Mouse (Mus musculus) forebrain, embryonic 14.5 days (tissue): ENCODE measurements at regions not wholly inside any gene's neighbourhood (a gene's known extent, or its start where the extent isn't known, plus 50 kb on each side); places are given as distances from the start of the nearest gene placed in this dataset.

Experiments
- ATAC-seq: fragments of 200-750 bp; cut with Nextera tagmentation; 2 replicates; pipeline ENCODE4 v1.8.0; 2017; ENCODE audit warnings: mild to moderate bottlenecking, moderate library complexity
- DNase-seq: peaks from one replicate; pipeline ENCODE4 v3.0.0-alpha.2; 2015; ENCODE audit warnings: low spot score
- H3K27ac ChIP-seq: fragments of 300-500 bp; sonication (generic); 2 replicates; pipeline ENCODE4 v1.5.1; 2014; ENCODE audit warnings: low read depth, mild to moderate bottlenecking, control low read depth, low read length, moderate library complexity
- H3K27me3 ChIP-seq: fragments of 300-500 bp; sonication (generic); replicated peaks from 2 replicates; pipeline ENCODE4 v1.6.1; 2014; ENCODE audit warnings: low read length, control low read depth, mixed read lengths; ENCODE audit not compliant: control insufficient read depth, insufficient read depth
- H3K36me3 ChIP-seq: fragments of 300-500 bp; sonication (generic); 2 replicates; pipeline ENCODE4 v1.6.1; 2014; ENCODE audit warnings: low read length, control low read depth; ENCODE audit not compliant: control insufficient read depth, insufficient read depth
- H3K4me1 ChIP-seq: fragments of 300-500 bp; sonication (generic); 2 replicates; pipeline ENCODE4 v1.6.1; 2014; ENCODE audit warnings: antibody characterized with exemption, low read length, control low read depth; ENCODE audit not compliant: control insufficient read depth, insufficient read depth
- H3K4me2 ChIP-seq: fragments of 300-500 bp; sonication (generic); 2 replicates; pipeline ENCODE4 v1.6.1; 2014; ENCODE audit warnings: mild to moderate bottlenecking, control low read depth, low read length
- H3K4me3 ChIP-seq: fragments of 300-500 bp; sonication (generic); 2 replicates; pipeline ENCODE4 v1.5.1; 2014; ENCODE audit warnings: low read depth, low read length, control low read depth
- H3K9ac ChIP-seq: fragments of 300-500 bp; sonication (generic); 2 replicates; pipeline ENCODE4 v1.6.1; 2014; ENCODE audit warnings: mild to moderate bottlenecking, low read length, control low read depth, moderate library complexity
- H3K9me3 ChIP-seq: fragments of 300-500 bp; sonication (generic); replicated peaks from 2 replicates; pipeline ENCODE4 v1.6.1; 2016; ENCODE audit warnings: low read length, control low read depth, mixed read lengths; ENCODE audit not compliant: control insufficient read depth
- WGBS: fragments of 180-500 bp; shearing (Covaris S2); extraction: QIAGEN DNeasy Blood & Tissue Kit; methylation state at CpG from one replicate; pipeline ENCODE4 v1.1.7; 2014; 5-methylcytosine and 5-hydroxymethylcytosine counted together

DNA sequence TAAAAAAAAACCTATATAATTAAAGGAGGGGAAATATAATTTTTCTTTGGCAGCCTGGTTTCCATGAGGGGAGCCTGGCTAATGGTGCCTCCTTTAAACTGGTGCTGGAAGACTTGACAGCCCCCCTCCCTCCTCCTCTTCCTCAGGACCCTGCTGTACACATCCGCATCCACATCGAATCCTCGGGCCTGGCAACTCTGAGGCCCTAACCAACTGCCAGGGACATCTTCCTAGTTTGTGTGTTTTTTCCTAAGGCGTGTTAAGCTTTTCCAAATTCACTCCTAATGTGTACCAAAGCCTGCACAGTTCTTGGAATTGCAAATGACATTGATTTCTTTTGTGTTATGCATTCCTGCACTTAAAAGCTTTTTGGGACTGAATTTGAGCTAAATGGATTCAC lies 236.4 kb upstream of the Ccdc122 start:
- H3K4me3 ChIP-seq: no peak overlapping the region
- H3K9ac ChIP-seq: no peak overlapping the region
- no peak for ATAC-seq

DNA sequence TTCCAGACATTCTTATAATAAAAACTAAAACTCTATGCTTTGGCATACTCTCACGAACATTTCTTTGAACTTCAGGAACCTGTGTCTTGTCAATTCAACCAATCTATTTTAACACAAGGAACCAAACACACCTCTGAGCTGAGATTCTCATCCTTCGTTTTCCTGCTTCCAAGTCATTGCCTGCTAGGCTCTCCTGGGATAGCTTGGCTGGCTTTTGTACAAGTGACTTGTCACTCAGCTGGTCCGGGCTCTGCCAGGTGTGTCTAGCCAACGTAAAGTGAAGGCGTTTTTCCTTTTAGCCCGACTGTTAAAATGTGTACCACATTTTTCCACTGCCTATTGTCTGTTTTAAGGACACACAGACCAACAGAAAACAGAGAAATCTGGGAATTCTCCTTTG lies 236.8 kb upstream of the Ccdc122 start:
- Histone ChIP-seq H3K9me3 (no peaks in the 10 kb centered on the region), H3K36me3 (no peaks in the 10 kb centered on the region), H3K4me2 (no peak overlapping the region), H3K4me3 (no peak overlapping the region), H3K4me1 (no peaks in the 10 kb centered on the region), H3K9ac (no peak overlapping the region), H3K27ac (no peak overlapping the region), H3K27me3 (no peaks in the 10 kb centered on the region)
- 65% methylated on average over 6 of the region's 6 CpGs for WGBS
- DNase-seq (no peak), ATAC-seq (no peak)

More for the DNA sequence above, 236.4 kb upstream of the Ccdc122 start:
- Histone ChIP-seq H3K4me2 (no peak overlapping the region), H3K4me1 (no peaks in the 10 kb centered on the region), H3K27ac (no peak overlapping the region), H3K9me3 (no peaks in the 10 kb centered on the region), H3K36me3 (no peaks in the 10 kb centered on the region), H3K27me3 (no peaks in the 10 kb centered on the region)
- DNase-seq: no peak
- 40% methylated on average over 4 of the region's 4 CpGs for WGBS

DNA sequence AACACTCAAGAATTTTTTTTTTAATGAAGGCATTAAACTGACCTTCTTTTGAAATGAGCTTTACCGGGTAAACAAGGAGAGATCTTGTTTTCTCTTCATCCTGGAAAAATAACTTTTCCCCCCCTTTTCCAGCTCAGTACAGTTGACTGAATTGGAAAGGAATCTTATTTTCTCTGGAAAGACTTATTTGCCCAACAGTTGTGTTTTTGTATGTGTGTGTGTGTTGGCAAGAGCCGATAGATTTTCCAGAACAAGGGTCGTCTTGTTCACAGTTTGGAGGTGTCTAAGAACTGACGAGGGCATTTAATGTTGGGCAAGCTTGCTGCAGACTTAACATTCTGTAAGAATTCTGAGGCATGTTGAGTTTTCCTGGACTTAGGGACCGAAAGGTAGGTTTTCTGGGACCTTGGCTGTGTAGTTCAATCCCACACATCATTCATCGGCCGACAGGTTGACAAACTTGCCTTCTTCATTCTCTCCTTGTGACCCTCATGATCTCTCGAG lies 237.6 kb upstream of the Ccdc122 start:
- H3K27me3 ChIP-seq: no peaks in the 10 kb centered on the region
- no peak for DNase-seq

DNA sequence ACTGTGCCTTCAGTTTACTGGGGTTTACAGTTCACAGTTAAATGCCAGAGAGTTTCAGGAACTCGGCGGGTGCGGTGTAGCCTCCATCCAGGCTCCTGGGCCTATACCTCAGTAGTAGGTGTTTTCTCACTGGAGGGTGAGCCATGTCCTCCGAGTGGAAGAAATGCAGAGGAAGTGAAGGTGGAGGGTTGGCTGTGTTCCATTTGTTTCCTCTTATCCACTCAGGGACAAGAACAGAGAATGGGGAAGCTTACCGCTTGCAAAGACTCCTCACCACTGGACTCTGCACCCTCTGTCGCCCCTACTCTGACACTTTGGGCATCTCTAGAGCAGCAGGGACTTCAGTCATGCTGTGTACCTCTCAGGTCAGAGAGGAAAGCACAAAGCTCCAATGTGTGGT lies 238.1 kb upstream of the Ccdc122 start:
- ATAC-seq: no peak
- Histone ChIP-seq H3K27me3 (no peaks in the 10 kb centered on the region), H3K9ac (no peak overlapping the region), H3K27ac (no peak overlapping the region), H3K36me3 (no peaks in the 10 kb centered on the region), H3K4me2 (no peak overlapping the region), H3K4me3 (no peak overlapping the region), H3K9me3 (no peaks in the 10 kb centered on the region), H3K4me1 (no peaks in the 10 kb centered on the region)
- DNase-seq: no peak
- 81% methylated on average over 6 of the region's 6 CpGs for WGBS

More for the DNA sequence above, 237.6 kb upstream of the Ccdc122 start:
- H3K9ac ChIP-seq: no peak overlapping the region
- ATAC-seq: no peak
- H3K4me2 ChIP-seq: no peak overlapping the region
- no peaks in the 10 kb centered on the region for H3K36me3 ChIP-seq
- WGBS: 67% methylated on average over 8 of the region's 8 CpGs
- no peak overlapping the region for H3K27ac ChIP-seq
- H3K9me3 ChIP-seq: no peaks in the 10 kb centered on the region
- H3K4me1 ChIP-seq: no peaks in the 10 kb centered on the region
- H3K4me3 ChIP-seq: no peak overlapping the region

DNA sequence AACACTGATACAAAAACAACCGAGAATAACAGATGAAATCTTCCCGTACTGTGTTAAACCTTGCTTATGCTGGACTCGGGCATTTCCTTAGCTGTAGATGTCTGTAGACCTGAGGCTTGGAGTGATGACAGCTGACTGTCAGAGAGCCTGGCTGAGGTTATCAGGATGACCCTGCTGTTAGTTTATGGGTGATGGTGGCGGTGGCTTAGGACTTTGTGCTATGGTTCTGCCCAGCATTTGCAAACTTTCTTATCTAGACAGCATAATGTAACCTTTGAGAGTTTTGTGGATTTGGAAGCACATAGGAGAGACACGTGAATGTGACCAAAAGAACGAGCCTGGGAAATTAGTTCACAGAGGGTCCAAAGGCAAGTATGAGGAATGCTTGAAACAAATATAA lies 239.1 kb upstream of the Ccdc122 start:
- Histone ChIP-seq H3K4me2 (no peak overlapping the region), H3K27me3 (no peaks in the 10 kb centered on the region), H3K4me1 (peaks cover under 1% of the 10 kb centered on the region), H3K36me3 (no peaks in the 10 kb centered on the region), H3K4me3 (no peak overlapping the region), H3K9me3 (no peaks in the 10 kb centered on the region), H3K9ac (no peak overlapping the region), H3K27ac (no peak overlapping the region)
- WGBS: 90% methylated on average over 6 of the region's 6 CpGs
- ATAC-seq: no peak
- no peak for DNase-seq

DNA sequence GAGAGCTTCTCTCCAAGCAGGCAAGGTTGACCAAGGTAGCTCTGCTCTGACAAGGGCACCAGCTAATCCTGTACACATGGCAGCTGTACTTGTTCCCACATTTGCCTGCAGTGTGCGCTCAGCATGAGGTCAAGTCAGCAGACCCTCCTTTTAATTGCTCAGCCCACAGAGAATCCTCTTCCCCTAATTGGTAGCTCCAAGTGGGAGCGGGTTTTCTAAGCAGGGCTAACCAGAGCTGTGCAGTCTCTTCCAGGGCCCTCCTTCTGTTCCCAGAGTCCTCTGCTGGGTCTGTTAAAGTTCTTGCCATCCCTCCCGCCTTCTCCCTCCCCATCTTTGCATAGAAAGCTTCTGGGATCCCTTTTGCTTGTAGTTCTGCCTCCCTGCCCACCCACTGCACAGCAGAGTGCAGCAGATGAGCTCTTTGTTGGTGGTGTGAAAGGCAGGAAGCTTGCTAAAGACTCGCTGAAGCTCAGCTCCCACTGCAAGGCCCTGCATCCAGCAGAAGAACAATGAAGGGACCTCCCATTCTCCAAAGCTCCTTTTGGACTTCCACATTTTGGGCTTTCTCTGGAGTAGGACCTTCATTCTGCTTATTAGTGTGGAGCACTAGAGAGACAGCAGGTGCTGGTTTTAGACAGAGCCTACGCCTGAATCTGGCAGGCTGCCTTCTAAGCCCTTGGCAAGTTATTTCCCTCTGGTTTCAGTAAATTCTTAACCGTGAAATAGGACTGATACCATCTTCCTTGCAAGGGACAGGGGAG lies 235.3 kb upstream of the Serp2 start:
- Histone ChIP-seq H3K9ac (no peak overlapping the region), H3K4me2 (no peak overlapping the region), H3K36me3 (no peaks in the 10 kb centered on the region), H3K4me3 (no peak overlapping the region), H3K27ac (peak overlapping the region; percentile 81), H3K9me3 (no peaks in the 10 kb centered on the region), H3K27me3 (no peaks in the 10 kb centered on the region), H3K4me1 (peaks cover 14% of the 10 kb centered on the region)
- peak; percentile 67 for DNase-seq
- WGBS: 5% methylated on average over 6 of the region's 6 CpGs
- peak; percentile 82 for ATAC-seq

DNA sequence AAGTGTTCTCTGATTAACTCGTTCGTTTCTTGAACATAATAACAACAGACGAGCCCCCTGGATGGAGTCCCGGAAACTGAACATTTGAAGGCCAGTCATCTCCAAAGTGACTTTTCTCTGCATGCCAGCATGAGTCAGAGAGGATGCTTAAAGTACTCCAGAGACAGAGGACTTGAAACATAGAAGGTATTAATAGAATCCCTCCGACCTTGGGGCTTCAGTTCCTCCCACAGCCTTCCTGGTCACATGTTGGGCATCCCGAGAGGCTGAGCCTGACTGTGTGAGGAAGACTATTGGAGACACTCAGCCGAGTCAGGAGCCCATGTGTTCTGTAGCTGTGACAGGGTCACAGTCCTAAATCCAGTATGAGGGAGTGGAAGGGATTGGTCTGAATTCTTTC lies 232.7 kb upstream of the Serp2 start:
- DNase-seq (no peak), ATAC-seq (no peak)
- Histone ChIP-seq H3K36me3 (no peaks in the 10 kb centered on the region), H3K4me2 (no peak overlapping the region), H3K9me3 (no peaks in the 10 kb centered on the region), H3K9ac (no peak overlapping the region), H3K27me3 (no peaks in the 10 kb centered on the region), H3K27ac (no peak overlapping the region), H3K4me1 (peaks cover 14% of the 10 kb centered on the region), H3K4me3 (no peak overlapping the region)
- 69% methylated on average over 7 of the region's 7 CpGs for WGBS

DNA sequence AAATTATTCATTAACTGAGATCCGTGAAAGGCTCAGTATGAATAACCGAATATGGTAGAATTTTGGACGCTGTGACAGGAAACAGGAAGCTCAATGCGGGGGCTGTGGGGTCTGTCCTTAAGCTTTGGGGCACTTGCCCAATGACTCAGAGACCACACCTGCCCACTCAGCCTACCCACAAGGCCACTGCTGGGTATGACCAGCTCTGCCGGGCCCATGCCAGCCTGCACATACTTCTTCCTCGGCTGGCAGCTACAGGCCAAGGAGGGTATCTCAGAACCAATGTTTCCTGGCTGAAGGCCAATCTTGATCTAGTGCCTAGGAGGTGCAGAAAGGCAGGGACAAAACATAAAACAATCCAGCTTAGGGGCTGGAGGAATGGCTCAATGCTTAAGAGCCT lies 230.9 kb upstream of the Serp2 start:
- 88% methylated on average over 6 of the region's 6 CpGs for WGBS
- Histone ChIP-seq H3K9ac (no peak overlapping the region), H3K4me1 (peaks cover 14% of the 10 kb centered on the region), H3K27ac (no peak overlapping the region), H3K36me3 (no peaks in the 10 kb centered on the region), H3K9me3 (no peaks in the 10 kb centered on the region), H3K4me3 (no peak overlapping the region), H3K27me3 (no peaks in the 10 kb centered on the region), H3K4me2 (no peak overlapping the region)
- no peak for DNase-seq
- no peak for ATAC-seq

DNA sequence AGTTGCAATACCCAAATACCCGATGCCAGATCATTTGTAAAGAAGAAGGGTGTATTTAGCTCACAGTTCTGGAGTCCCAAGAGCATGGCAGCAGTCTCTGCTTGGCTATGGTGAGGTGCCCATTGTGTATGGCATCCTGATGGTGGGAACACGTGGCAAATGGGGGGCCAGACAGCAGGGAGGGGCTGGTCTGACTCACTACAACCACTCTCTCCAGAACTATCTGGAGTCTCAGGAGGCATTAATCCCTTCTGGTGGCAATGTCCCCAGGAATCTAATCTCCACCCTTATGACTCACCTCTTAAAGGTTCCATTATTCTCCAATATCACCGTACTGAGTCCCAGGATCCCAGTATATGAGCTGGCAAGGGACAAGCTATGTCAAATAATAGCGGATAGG lies 229.5 kb upstream of the Serp2 start:
- no peak overlapping the region for H3K27ac ChIP-seq
- H3K9me3 ChIP-seq: no peaks in the 10 kb centered on the region
- WGBS: 83% methylated on average over 4 of the region's 4 CpGs
- H3K4me2 ChIP-seq: no peak overlapping the region
- no peaks in the 10 kb centered on the region for H3K27me3 ChIP-seq
- DNase-seq (no peak), ATAC-seq (no peak)
- H3K4me1 ChIP-seq: peaks cover under 1% of the 10 kb centered on the region; the same call in 1 of the 2 replicates
- H3K36me3 ChIP-seq: no peaks in the 10 kb centered on the region
- H3K9ac ChIP-seq: no peak overlapping the region
- H3K4me3 ChIP-seq: no peak overlapping the region
